Mouse (Mus musculus) cortical plate, adult 2 months (tissue): ENCODE data around the gene Mpg.

Experiments
- CTCF ChIP-seq: fragments of 200-500 bp; IDR thresholded peaks from 2 replicates; pipeline ENCODE4 v1.5.1; 2011; ENCODE audit warnings: mild to moderate bottlenecking, control low read depth, low read length; ENCODE audit not compliant: insufficient read depth; ENCODE audit errors: extremely low read depth
- POLR2A ChIP-seq: fragments of 200-500 bp; IDR thresholded peaks from 2 replicates; pipeline ENCODE4 v1.6.1; 2011; ENCODE audit warnings: mild to moderate bottlenecking, low read length, control low read depth; ENCODE audit not compliant: insufficient read depth; ENCODE audit errors: extremely low read depth

GRCm38 (mm10) chr11:32232848-32233247, 6.5 kb downstream of the Mpg start:
- no peak for TF ChIP-seq POLR2A
- TF ChIP-seq CTCF, result no peak
